Mouse (Mus musculus) neural tube, embryonic 13.5 days (tissue): Measurements from ENCODE around the gene Rrp36. TPM values are rescaled to one million over a fixed set of nuclear protein-coding genes. Genes with fewer than 3 reads are reported as not detected.

Experiments
- ATAC-seq: fragments of 200-750 bp; cut with Nextera tagmentation; 2 replicates; pipeline ENCODE4 v1.8.0; 2017; ENCODE audit warnings: low read depth, mild to moderate bottlenecking, moderate TSS enrichment, moderate library complexity
- H3K27ac ChIP-seq: fragments of 300-500 bp; sonication (generic); replicated peaks from 2 replicates; pipeline ENCODE4 v1.5.1; 2015; ENCODE audit warnings: moderate library complexity, mild to moderate bottlenecking, inconsistent platforms
- H3K27me3 ChIP-seq: fragments of 300-500 bp; sonication (generic); 2 replicates; pipeline ENCODE4 v1.6.1; 2015; ENCODE audit warnings: mild to moderate bottlenecking, inconsistent platforms
- H3K36me3 ChIP-seq: fragments of 300-500 bp; sonication (generic); 2 replicates; pipeline ENCODE4 v1.6.1; 2015; ENCODE audit warnings: mild to moderate bottlenecking, inconsistent platforms
- H3K4me1 ChIP-seq: fragments of 300-500 bp; sonication (generic); replicated peaks from 2 replicates; pipeline ENCODE4 v1.6.1; 2015; ENCODE audit warnings: inconsistent platforms
- H3K4me2 ChIP-seq: fragments of 300-500 bp; sonication (generic); 2 replicates; pipeline ENCODE4 v1.6.1; 2015; ENCODE audit warnings: inconsistent platforms, mild to moderate bottlenecking, moderate library complexity
- H3K4me3 ChIP-seq: fragments of 300-500 bp; sonication (generic); 2 replicates; pipeline ENCODE4 v1.5.1; 2015; ENCODE audit warnings: mild to moderate bottlenecking, inconsistent platforms
- H3K9ac ChIP-seq: fragments of 300-500 bp; sonication (generic); 2 replicates; pipeline ENCODE4 v1.6.1; 2015; ENCODE audit warnings: moderate library complexity, mild to moderate bottlenecking, inconsistent platforms
- H3K9me3 ChIP-seq: fragments of 300-500 bp; sonication (generic); 2 replicates; pipeline ENCODE4 v1.6.1; 2016; ENCODE audit warnings: inconsistent platforms
- WGBS: fragments of 180-500 bp; shearing (Covaris S2); methylation state at CpG from one replicate; pipeline ENCODE4 v1.1.7; 2015; 5-methylcytosine and 5-hydroxymethylcytosine counted together
- polyA plus RNA-seq: library from polyadenylated mRNA; unstranded; fragments of >200 nt; fragmentation: Nextera tagmentation; extraction: Ambion mirVana; gene quantifications from 2 replicates; pipeline ENCODE4 v1.2.1, GENCODE M21; 2015

The Rrp36 gene
- polyA plus RNA-seq, 1 experiment from 2014 or later, result 53.5 TPM

GRCm38 (mm10) chr17:46703971-46704886, 30.1 kb upstream of the Rrp36 start:
- WGBS, result 6% methylated on average over 37 of the region's 41 CpGs
- peak overlapping the region; percentile 93 for H3K4me3 ChIP-seq

GRCm38 (mm10) chr17:46702506-46702905, 28.4 kb upstream of the Rrp36 start:
- WGBS, result 84% methylated on average over 5 of the region's 5 CpGs
- ATAC-seq, result no peak
- H3K36me3 ChIP-seq, result peaks cover 28% of the 10 kb centered on the region
- H3K4me3 ChIP-seq, result peak overlapping the region; percentile 93; the same call in 1 of the 2 replicates
- no peak overlapping the region for H3K27ac ChIP-seq
- peak overlapping the region; percentile 95 for H3K9ac ChIP-seq
- H3K27me3 ChIP-seq, result no peaks in the 10 kb centered on the region
- H3K4me1 ChIP-seq, result peaks cover 45% of the 10 kb centered on the region
- H3K9me3 ChIP-seq, result no peaks in the 10 kb centered on the region
- H3K4me2 ChIP-seq, result peak overlapping the region; percentile 82

More at GRCm38 (mm10) chr17:46703971-46704886, 30.1 kb upstream of the Rrp36 start:
- H3K27me3 ChIP-seq, result no peaks in the 10 kb centered on the region
- H3K4me1 ChIP-seq, result peaks cover 45% of the 10 kb centered on the region
- peak overlapping the region; percentile 91 for H3K27ac ChIP-seq
- H3K9ac ChIP-seq, result peak overlapping the region; percentile 95
- H3K4me2 ChIP-seq, result peak overlapping the region; percentile 82
- ATAC-seq, result peak; percentile 74
- no peaks in the 10 kb centered on the region for H3K9me3 ChIP-seq
- H3K36me3 ChIP-seq, result peaks cover 11% of the 10 kb centered on the region; the same call in 1 of the 2 replicates

- no peak overlapping the region for H3K4me3 ChIP-seq
- peaks cover 45% of the 10 kb centered on the region for H3K4me1 ChIP-seq
- H3K27ac ChIP-seq, result no peak overlapping the region
- 92% methylated on average over 12 of the region's 12 CpGs for WGBS
- peaks cover 29% of the 10 kb centered on the region for H3K36me3 ChIP-seq
- no peak for ATAC-seq
- H3K27me3 ChIP-seq, result no peaks in the 10 kb centered on the region
- H3K9me3 ChIP-seq, result no peaks in the 10 kb centered on the region
- peak overlapping the region; percentile 55; the same call in 1 of the 2 replicates for H3K9ac ChIP-seq
- 0 out of 2 replicates have a peak overlapping the region, but pooled peaks have one; percentile 7 for H3K4me2 ChIP-seq
Observed at GRCm38 (mm10) chr17:46702100-46702499, 27.9 kb upstream of the Rrp36 start.

GRCm38 (mm10) chr17:46701489-46701888, 27.3 kb upstream of the Rrp36 start:
- Histone ChIP-seq H3K36me3 (peaks cover 29% of the 10 kb centered on the region), H3K4me1 (peaks cover 45% of the 10 kb centered on the region), H3K4me2 (0 out of 2 replicates have a peak overlapping the region, but pooled peaks have one; percentile 14), H3K27me3 (no peaks in the 10 kb centered on the region), H3K4me3 (no peak overlapping the region), H3K27ac (0 out of 2 replicates have a peak overlapping the region, but pooled peaks have one; percentile 18), H3K9me3 (no peaks in the 10 kb centered on the region), H3K9ac (peak overlapping the region; percentile 55)
- ATAC-seq, result no peak
- 73% methylated on average over 12 of the region's 12 CpGs for WGBS

GRCm38 (mm10) chr17:46699912-46700311, 25.8 kb upstream of the Rrp36 start:
- Histone ChIP-seq H3K27ac (no peak overlapping the region), H3K4me2 (no peak overlapping the region), H3K9ac (no peak overlapping the region), H3K4me1 (peaks cover 35% of the 10 kb centered on the region), H3K27me3 (no peaks in the 10 kb centered on the region), H3K36me3 (peaks cover 42% of the 10 kb centered on the region), H3K4me3 (no peak overlapping the region), H3K9me3 (no peaks in the 10 kb centered on the region)
- no peak for ATAC-seq
- WGBS, result 83% methylated on average over 3 of the region's 3 CpGs

- no peak overlapping the region for H3K4me3 ChIP-seq
- ATAC-seq, result no peak
- WGBS, result 44% methylated on average over 5 of the region's 5 CpGs
Observed at GRCm38 (mm10) chr17:46699245-46699644, 25.1 kb upstream of the Rrp36 start.

GRCm38 (mm10) chr17:46698515-46698914, 24.4 kb upstream of the Rrp36 start:
- no peaks in the 10 kb centered on the region for H3K27me3 ChIP-seq

More at GRCm38 (mm10) chr17:46699245-46699644, 25.1 kb upstream of the Rrp36 start:
- no peak overlapping the region for H3K27ac ChIP-seq
- no peak overlapping the region for H3K4me2 ChIP-seq
- no peaks in the 10 kb centered on the region for H3K9me3 ChIP-seq
- peaks cover 35% of the 10 kb centered on the region for H3K4me1 ChIP-seq
- no peaks in the 10 kb centered on the region for H3K27me3 ChIP-seq
- peaks cover 42% of the 10 kb centered on the region for H3K36me3 ChIP-seq
- H3K9ac ChIP-seq, result no peak overlapping the region

GRCm38 (mm10) chr17:46694517-46695063, 20.4 kb upstream of the Rrp36 start:
- Histone ChIP-seq H3K9me3 (no peaks in the 10 kb centered on the region), H3K27me3 (no peaks in the 10 kb centered on the region), H3K9ac (no peak overlapping the region), H3K36me3 (peaks cover 38% of the 10 kb centered on the region), H3K4me1 (no peaks in the 10 kb centered on the region), H3K4me3 (no peak overlapping the region), H3K4me2 (no peak overlapping the region), H3K27ac (no peak overlapping the region)
- WGBS, result 77% methylated on average over 1 of the region's 1 CpGs
- no peak for ATAC-seq

More at GRCm38 (mm10) chr17:46698515-46698914, 24.4 kb upstream of the Rrp36 start:
- peaks cover 42% of the 10 kb centered on the region for H3K36me3 ChIP-seq
- no peak overlapping the region for H3K4me2 ChIP-seq
- H3K9me3 ChIP-seq, result no peaks in the 10 kb centered on the region
- no peak overlapping the region for H3K4me3 ChIP-seq
- 83% methylated on average over 6 of the region's 6 CpGs for WGBS
- H3K4me1 ChIP-seq, result peaks cover 27% of the 10 kb centered on the region
- H3K9ac ChIP-seq, result no peak overlapping the region
- ATAC-seq, result no peak
- no peak overlapping the region for H3K27ac ChIP-seq

- peaks cover 32% of the 10 kb centered on the region for H3K36me3 ChIP-seq
- no peaks in the 10 kb centered on the region for H3K9me3 ChIP-seq
- 92% methylated on average over 2 of the region's 2 CpGs for WGBS
- H3K4me2 ChIP-seq, result no peak overlapping the region
- H3K27me3 ChIP-seq, result no peaks in the 10 kb centered on the region
- no peak overlapping the region for H3K27ac ChIP-seq
- no peak overlapping the region for H3K4me3 ChIP-seq
- H3K4me1 ChIP-seq, result no peaks in the 10 kb centered on the region
- H3K9ac ChIP-seq, result no peak overlapping the region
- ATAC-seq, result no peak
Observed at GRCm38 (mm10) chr17:46691390-46691789, 17.2 kb upstream of the Rrp36 start.

GRCm38 (mm10) chr17:46690665-46691064, 16.5 kb upstream of the Rrp36 start:
- no peak overlapping the region for H3K4me2 ChIP-seq
- H3K9ac ChIP-seq, result no peak overlapping the region
- H3K4me3 ChIP-seq, result no peak overlapping the region
- no peaks in the 10 kb centered on the region for H3K4me1 ChIP-seq
- H3K9me3 ChIP-seq, result no peaks in the 10 kb centered on the region
- H3K27me3 ChIP-seq, result no peaks in the 10 kb centered on the region
- no peak for ATAC-seq
- no peak overlapping the region for H3K27ac ChIP-seq
- 95% methylated on average over 12 of the region's 12 CpGs for WGBS
- peaks cover 32% of the 10 kb centered on the region for H3K36me3 ChIP-seq

- peaks cover 59% of the 10 kb centered on the region for H3K36me3 ChIP-seq
- H3K4me2 ChIP-seq, result no peak overlapping the region
- WGBS, result 91% methylated on average over 6 of the region's 6 CpGs
Observed at GRCm38 (mm10) chr17:46685913-46686312, 11.8 kb upstream of the Rrp36 start.

More at GRCm38 (mm10) chr17:46685913-46686312, 11.8 kb upstream of the Rrp36 start:
- Histone ChIP-seq H3K9ac (no peak overlapping the region), H3K27me3 (no peaks in the 10 kb centered on the region), H3K27ac (no peak overlapping the region), H3K4me1 (peaks cover 10% of the 10 kb centered on the region), H3K4me3 (no peak overlapping the region), H3K9me3 (no peaks in the 10 kb centered on the region)
- no peak for ATAC-seq
